Mouse (Mus musculus) myocyte (in vitro differentiated cells): ENCODE data around the gene Pde4d.

Experiments used
- CEBPB ChIP-seq: IDR thresholded peaks from 2 replicates; pipeline ENCODE4 v1.6.1; 2011; ENCODE audit warnings: mild to moderate bottlenecking, moderate library complexity; ENCODE audit not compliant: poor library complexity, insufficient read depth, severe bottlenecking
- USF1 ChIP-seq: IDR thresholded peaks from one replicate; pipeline ENCODE4 v1.6.1; 2011; ENCODE audit warnings: low read depth, mild to moderate bottlenecking, control low read depth, moderate library complexity

DNA sequence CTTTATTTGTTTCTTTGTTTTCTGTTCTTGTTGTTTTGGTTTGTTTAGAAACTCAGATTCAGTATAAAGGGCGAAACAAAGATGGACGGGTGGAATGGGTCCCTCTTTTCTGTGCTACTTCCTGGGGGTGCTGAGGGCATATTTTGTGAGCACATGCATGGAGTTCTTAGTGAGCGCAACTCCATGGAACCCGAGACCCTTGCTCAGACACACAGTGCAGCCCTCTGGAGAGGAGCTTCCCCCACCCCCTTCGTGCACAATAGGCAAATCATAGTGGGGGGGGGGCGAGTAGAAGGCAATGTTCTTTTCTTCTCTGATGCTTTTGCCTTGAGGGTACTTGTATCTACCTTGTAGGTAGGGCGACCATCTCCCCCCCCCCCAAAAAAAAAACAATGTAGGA is 1325.0 kb downstream of the Pde4d start:
- TF ChIP-seq CEBPB (no peak), USF1 (no peak)
